Mouse (Mus musculus): Measurements from ENCODE around the gene Iqcf5.

- TF ChIP-seq POLR2A (IDR thresholded peaks at IDR 0.05; ENCODE audit: borderline replicate concordance, insufficient read depth, low read length) (no peak), CTCF (IDR thresholded peaks at IDR 0.05; ENCODE audit: borderline replicate concordance, insufficient read depth, low read depth, low read length) (no peak)
Observed at GRCm38 (mm10) chr9:106501846-106502245, 12.5 kb upstream of the Iqcf5 start.
